Mouse (Mus musculus) heart, embryonic 15.5 days (tissue): ENCODE measurements around the gene Gm21992. TPM values are rescaled to one million over a fixed set of nuclear protein-coding genes. Genes with fewer than 3 reads are reported as not detected.

ENCODE experiments used
- ATAC-seq: fragments of 200-750 bp; cut with Nextera tagmentation; replicated peaks from 2 replicates; pipeline ENCODE4 v1.8.0; 2017; ENCODE audit warnings: low read depth, moderate TSS enrichment; ENCODE audit not compliant: insufficient number of reproducible peaks, insufficient read depth, low FRiP score
- H3K27ac ChIP-seq: fragments of 300-500 bp; sonication (generic); 2 replicates; pipeline ENCODE4 v1.5.1; 2015; ENCODE audit warnings: mild to moderate bottlenecking, inconsistent platforms
- H3K27me3 ChIP-seq: fragments of 300-500 bp; sonication (generic); 2 replicates; pipeline ENCODE4 v1.6.1; 2015; ENCODE audit warnings: inconsistent platforms
- H3K36me3 ChIP-seq: fragments of 300-500 bp; sonication (generic); 2 replicates; pipeline ENCODE4 v1.6.1; 2015; ENCODE audit warnings: mild to moderate bottlenecking, inconsistent platforms
- H3K4me1 ChIP-seq: fragments of 300-500 bp; sonication (generic); replicated peaks from 2 replicates; pipeline ENCODE4 v1.6.1; 2015; ENCODE audit warnings: inconsistent platforms
- H3K4me2 ChIP-seq: fragments of 300-500 bp; sonication (generic); 2 replicates; pipeline ENCODE4 v1.6.1; 2015; ENCODE audit warnings: inconsistent platforms, mild to moderate bottlenecking, moderate library complexity
- H3K4me3 ChIP-seq: fragments of 300-500 bp; sonication (generic); 2 replicates; pipeline ENCODE4 v1.5.1; 2015; ENCODE audit warnings: mild to moderate bottlenecking, inconsistent platforms
- H3K9ac ChIP-seq: fragments of 300-500 bp; sonication (generic); 2 replicates; pipeline ENCODE4 v1.6.1; 2015; ENCODE audit warnings: mild to moderate bottlenecking, inconsistent platforms
- H3K9me3 ChIP-seq: fragments of 300-500 bp; sonication (generic); replicated peaks from 2 replicates; pipeline ENCODE4 v1.6.1; 2016; ENCODE audit warnings: inconsistent platforms
- WGBS: fragments of 180-500 bp; shearing (Covaris S2); methylation state at CpG from one replicate; pipeline ENCODE4 v1.1.7; 2015; ENCODE audit warnings: mixed read lengths; 5-methylcytosine and 5-hydroxymethylcytosine counted together
- polyA plus RNA-seq: library from polyadenylated mRNA; unstranded; fragments of >200 nt; fragmentation: Nextera tagmentation; extraction: Ambion mirVana; gene quantifications from 2 replicates; pipeline ENCODE4 v1.2.1, GENCODE M21; 2015

Gm21992 gene
- polyA plus RNA-seq: 22.6 and 30.5 TPM in 2 replicates

DNA sequence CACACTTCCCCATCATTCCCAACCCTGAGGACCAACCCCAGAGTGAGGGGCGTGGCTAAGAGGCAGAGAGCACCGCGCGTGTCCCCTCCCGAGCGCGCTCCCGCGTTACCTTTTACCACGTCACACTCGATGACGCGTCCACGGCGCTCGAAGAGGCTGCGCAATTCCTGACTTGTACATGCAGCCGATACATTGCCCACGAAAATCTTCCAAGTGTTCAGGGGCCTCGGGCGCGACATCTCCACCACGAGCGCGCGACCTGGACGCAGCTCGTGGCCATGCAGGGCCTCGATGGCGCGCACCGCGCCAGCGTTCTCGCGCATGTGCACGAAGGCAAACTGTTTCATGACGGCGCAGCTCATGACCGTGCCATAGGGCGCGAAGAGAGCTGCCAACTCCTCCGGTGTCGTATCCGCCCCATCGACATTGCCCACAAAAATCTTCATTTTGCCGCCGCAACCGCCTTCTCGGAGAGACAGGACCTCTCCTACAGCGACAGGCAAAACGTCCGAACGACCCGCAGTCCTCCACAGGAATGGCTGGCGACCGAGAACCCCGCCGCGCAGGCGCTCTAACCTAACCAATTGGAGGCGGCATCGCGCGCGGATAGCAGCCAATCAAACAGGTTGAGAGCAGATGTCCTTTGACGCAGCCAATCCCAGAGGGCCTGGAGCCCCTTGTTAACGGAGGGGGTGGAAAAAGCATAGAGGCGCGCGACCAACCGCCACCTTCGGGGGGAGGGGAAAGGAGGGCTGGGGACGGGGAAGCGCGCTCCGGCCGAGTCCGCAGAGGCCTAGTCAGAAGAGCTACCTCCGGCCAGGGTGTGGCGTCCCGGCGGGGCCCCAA is at the start of gene Gm21992, which contains the start of gene Rbm14:
Gene Gm21992 (minus strand): TSS at position 550 of the 846 bp plus-strand sequence.
Gene Rbm14 (minus strand): TSS at position 572 of the 846 bp plus-strand sequence.
- ATAC-seq: peak; percentile 99
- Histone ChIP-seq H3K36me3 (no peaks in the 10 kb centered on the region), H3K9me3 (no peaks in the 10 kb centered on the region; the same call in 1 of the 2 replicates), H3K9ac (peak within 1 kb of the TSS; percentile 84), H3K27me3 (no peaks in the 10 kb centered on the region), H3K4me2 (peak within 1 kb of the TSS; percentile 89), H3K4me1 (peaks cover 19% of the 10 kb centered on the region), H3K4me3 (peak within 1 kb of the TSS; percentile 83), H3K27ac (peak within 1 kb of the TSS; percentile 93)
- WGBS: under 1% methylated on average over 83 of the region's 83 CpGs

GRCm38 (mm10) chr19:4859081-4859480 is 47.7 kb upstream of the Gm21992 start:
- Histone ChIP-seq H3K4me3 (no peak overlapping the region), H3K27ac (no peak overlapping the region), H3K27me3 (peaks cover 18% of the 10 kb centered on the region; the same call in 1 of the 2 replicates), H3K9me3 (no peaks in the 10 kb centered on the region), H3K4me2 (no peak overlapping the region), H3K4me1 (peaks cover 13% of the 10 kb centered on the region), H3K36me3 (no peaks in the 10 kb centered on the region), H3K9ac (no peak overlapping the region)
- ATAC-seq: no peak
- 38% methylated on average over 6 of the region's 6 CpGs for WGBS

GRCm38 (mm10) chr19:4855951-4856350 is 44.5 kb upstream of the Gm21992 start:
- H3K4me3 ChIP-seq: peak overlapping the region; percentile 72
- 79% methylated on average over 4 of the region's 4 CpGs for WGBS
- H3K36me3 ChIP-seq: no peaks in the 10 kb centered on the region
- H3K4me2 ChIP-seq: peak overlapping the region; percentile 94
- no peaks in the 10 kb centered on the region for H3K9me3 ChIP-seq
- no peak overlapping the region for H3K27ac ChIP-seq
- no peak for ATAC-seq
- peaks cover 13% of the 10 kb centered on the region for H3K4me1 ChIP-seq
- no peak overlapping the region for H3K9ac ChIP-seq
- peaks cover 18% of the 10 kb centered on the region; the same call in 1 of the 2 replicates for H3K27me3 ChIP-seq

- Histone ChIP-seq H3K36me3 (no peaks in the 10 kb centered on the region), H3K4me2 (peak overlapping the region; percentile 94), H3K4me3 (peak overlapping the region; percentile 72), H3K9me3 (no peaks in the 10 kb centered on the region), H3K27me3 (peaks cover 18% of the 10 kb centered on the region; the same call in 1 of the 2 replicates), H3K4me1 (peaks cover 13% of the 10 kb centered on the region), H3K27ac (peak overlapping the region; percentile 68), H3K9ac (peak overlapping the region; percentile 72)
- ATAC-seq: no peak; the same call in 1 of the 2 replicates
- WGBS: 3% methylated on average over 14 of the region's 14 CpGs
Measured at GRCm38 (mm10) chr19:4855470-4855820, 44.0 kb upstream of the Gm21992 start.

DNA sequence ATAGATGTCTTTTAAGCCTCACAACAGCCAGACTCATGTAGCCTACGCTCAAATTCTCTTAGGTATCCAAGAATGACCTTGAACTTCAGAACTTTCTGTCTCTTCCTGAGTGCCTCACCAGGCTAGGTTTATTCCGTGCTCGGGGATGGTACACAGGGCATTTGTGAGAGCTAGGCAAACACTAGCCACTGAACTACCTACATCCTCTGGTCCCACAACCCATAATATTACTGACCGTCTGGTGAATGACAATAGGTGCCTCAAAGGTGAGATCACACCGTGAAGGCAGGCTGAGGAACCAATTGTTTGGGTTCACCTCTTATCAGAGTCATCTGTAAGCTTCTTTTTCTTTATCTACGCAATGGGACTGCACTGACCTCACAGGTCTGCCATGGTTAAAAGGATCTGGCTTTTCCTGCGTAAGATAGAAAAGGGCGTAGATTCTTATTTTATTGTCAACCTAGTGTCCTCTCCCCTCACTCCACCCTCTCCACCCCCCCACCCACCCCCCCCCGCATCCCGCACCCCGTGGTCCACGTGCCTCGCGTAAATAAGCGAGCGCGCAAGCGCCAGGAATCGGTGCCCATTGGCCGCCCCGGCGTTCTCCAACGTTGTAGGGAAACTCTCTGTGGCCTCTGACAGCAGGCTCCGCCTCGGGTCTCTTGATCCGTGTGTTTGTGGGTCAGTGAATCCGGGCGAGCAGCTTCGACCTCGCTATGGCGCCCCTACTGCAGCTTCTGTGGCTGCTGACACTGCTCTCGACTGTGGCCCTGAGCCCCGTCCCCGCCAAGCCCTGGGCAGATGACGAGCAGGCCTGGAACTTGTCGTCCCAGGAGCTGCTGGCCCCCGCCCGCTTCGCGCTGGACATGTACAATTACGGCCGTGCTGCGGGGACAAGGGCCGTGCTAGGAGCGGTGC is 43.4 kb upstream of the Gm21992 start, which contains the start of gene Ctsf:
Gene Ctsf (plus strand): TSS at position 579 of the 918 bp plus-strand sequence.
- Histone ChIP-seq H3K9ac (peak within 1 kb of the TSS; percentile 72), H3K9me3 (no peaks in the 10 kb centered on the region), H3K4me3 (peak within 1 kb of the TSS; percentile 72), H3K27ac (peak within 1 kb of the TSS; percentile 68), H3K27me3 (peaks cover 19% of the 10 kb centered on the region), H3K4me1 (peaks cover 13% of the 10 kb centered on the region), H3K36me3 (no peaks in the 10 kb centered on the region), H3K4me2 (peak within 1 kb of the TSS; percentile 94)
- WGBS: 4% methylated on average over 45 of the region's 45 CpGs
- peak; percentile 83 for ATAC-seq

DNA sequence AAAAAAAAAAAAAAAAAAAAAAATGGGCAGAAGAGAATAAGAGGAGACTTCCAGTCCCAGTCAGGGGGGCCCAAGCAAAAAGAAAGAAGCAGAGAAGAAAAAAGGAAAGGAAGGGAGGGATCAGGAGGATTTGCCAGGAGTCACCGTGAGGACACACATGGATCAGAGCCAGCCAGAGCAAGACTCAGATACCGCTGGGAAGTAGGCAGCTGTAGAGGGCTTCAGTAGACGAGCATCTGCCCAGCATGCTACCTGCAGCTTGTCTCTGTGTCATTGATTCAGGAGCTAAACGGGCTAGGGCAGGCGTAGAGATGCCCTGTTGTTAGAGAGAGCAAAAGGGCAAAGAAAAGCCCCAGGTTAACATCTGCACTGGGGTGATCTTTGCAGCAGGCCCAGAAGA is 38.9 kb upstream of the Gm21992 start:
- Histone ChIP-seq H3K36me3 (no peaks in the 10 kb centered on the region), H3K4me1 (peaks cover 6% of the 10 kb centered on the region), H3K9ac (no peak overlapping the region), H3K9me3 (no peaks in the 10 kb centered on the region), H3K27me3 (peaks cover 23% of the 10 kb centered on the region), H3K4me2 (no peak overlapping the region), H3K4me3 (no peak overlapping the region), H3K27ac (no peak overlapping the region)
- WGBS: 38% methylated on average over 5 of the region's 5 CpGs
- no peak for ATAC-seq

DNA sequence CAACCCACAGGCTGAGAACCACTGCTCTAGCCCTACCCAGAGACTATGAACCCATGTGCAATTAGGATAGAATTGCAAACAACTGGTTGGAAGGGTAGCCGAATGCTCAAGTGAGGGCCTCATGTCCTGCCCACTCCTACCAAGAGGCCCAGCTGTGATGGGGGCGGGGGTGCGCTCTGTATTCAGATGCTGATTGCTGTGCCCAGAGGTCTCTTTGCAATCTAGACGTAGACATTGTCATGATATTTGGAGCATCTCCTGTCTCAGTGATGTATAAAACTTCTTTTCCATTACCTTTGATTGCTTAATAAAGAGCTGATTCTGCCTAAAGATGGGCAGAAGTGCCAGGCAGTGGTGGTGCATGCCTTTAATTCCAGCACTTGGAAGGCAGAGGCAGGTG is 38.4 kb upstream of the Gm21992 start:
- Histone ChIP-seq H3K36me3 (no peaks in the 10 kb centered on the region), H3K9me3 (no peaks in the 10 kb centered on the region), H3K4me1 (peaks cover 4% of the 10 kb centered on the region; the same call in 1 of the 2 replicates), H3K27me3 (peaks cover 23% of the 10 kb centered on the region), H3K9ac (no peak overlapping the region), H3K4me3 (no peak overlapping the region), H3K4me2 (no peak overlapping the region), H3K27ac (no peak overlapping the region)
- ATAC-seq: no peak
- 50% methylated on average over 4 of the region's 4 CpGs for WGBS

DNA sequence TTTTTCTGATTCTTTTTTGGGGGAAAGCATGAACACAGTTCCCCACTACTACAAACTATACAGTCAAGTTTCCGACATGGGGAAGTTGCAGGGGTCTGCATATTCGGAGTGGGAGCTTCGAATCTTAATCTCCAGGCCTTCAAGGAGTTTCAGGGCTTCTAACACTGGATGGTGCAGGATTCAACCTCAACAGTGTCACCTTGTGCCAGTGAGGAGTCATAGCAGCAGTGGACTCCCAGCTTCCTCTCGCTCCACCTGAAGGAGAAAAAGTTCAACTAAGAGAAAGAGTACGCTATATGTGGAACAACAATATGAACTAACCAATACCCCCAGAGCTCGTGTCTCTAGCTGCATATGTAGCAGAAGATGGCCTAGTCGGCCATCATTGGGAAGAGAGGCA is 36.1 kb upstream of the Gm21992 start:
- no peak for ATAC-seq
- WGBS: 24% methylated on average over 7 of the region's 7 CpGs
- no peak overlapping the region for H3K27ac ChIP-seq
- no peaks in the 10 kb centered on the region for H3K9me3 ChIP-seq
- no peak overlapping the region for H3K4me3 ChIP-seq
- peaks cover 14% of the 10 kb centered on the region for H3K27me3 ChIP-seq
- H3K9ac ChIP-seq: no peak overlapping the region
- no peaks in the 10 kb centered on the region for H3K4me1 ChIP-seq
- no peak overlapping the region for H3K4me2 ChIP-seq
- H3K36me3 ChIP-seq: no peaks in the 10 kb centered on the region

DNA sequence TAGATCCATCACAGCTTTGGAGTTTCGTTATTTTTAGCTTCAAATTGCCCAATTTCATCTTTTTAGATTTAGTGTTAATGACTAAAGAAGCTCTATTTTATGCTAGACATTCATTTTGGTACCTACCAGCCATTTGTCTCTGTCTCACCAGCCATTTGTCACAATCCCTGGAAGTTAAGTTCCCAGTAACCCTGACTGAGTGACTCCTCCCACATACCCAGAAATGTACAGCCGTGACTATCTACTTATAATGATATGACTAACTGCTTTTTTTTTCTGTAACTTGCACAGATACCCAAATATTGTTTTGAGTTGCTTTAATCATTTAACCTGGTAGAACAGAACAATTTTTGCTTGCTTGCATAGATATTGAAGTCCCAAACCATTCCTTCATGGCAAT is 34.4 kb upstream of the Gm21992 start:
- ATAC-seq: no peak
- Histone ChIP-seq H3K4me1 (no peaks in the 10 kb centered on the region), H3K4me2 (no peak overlapping the region), H3K36me3 (no peaks in the 10 kb centered on the region), H3K9ac (no peak overlapping the region), H3K27ac (no peak overlapping the region), H3K9me3 (no peaks in the 10 kb centered on the region), H3K27me3 (peaks cover 30% of the 10 kb centered on the region), H3K4me3 (no peak overlapping the region)
- WGBS: 54% methylated on average over 2 of the region's 2 CpGs

DNA sequence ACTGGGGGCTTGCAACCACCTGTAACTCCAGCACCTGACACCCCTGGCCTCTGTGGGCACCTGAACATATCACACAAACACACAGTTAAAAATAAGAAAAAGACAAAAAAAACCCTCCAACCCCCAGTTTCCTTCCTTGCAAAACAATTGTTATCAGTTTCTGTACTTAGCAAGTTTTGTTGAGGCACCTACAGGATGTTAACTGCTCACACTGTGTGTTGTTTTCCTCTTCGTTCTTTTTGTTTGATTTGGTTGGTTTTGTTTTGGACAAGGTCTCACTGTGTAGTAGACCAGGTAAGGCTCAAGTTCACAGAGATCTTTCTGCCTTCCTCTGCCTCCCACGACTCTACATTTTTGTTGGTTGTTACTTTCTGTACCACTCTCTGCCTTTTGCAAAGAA is 31.2 kb upstream of the Gm21992 start:
- no peaks in the 10 kb centered on the region for H3K36me3 ChIP-seq
- H3K9ac ChIP-seq: no peak overlapping the region
- no peak overlapping the region for H3K4me2 ChIP-seq
- WGBS: 50% methylated on average over 2 of the region's 2 CpGs
- H3K27me3 ChIP-seq: peaks cover 32% of the 10 kb centered on the region
- H3K27ac ChIP-seq: no peak overlapping the region
- H3K9me3 ChIP-seq: no peaks in the 10 kb centered on the region
- peaks cover 13% of the 10 kb centered on the region for H3K4me1 ChIP-seq
- H3K4me3 ChIP-seq: no peak overlapping the region
- no peak for ATAC-seq

GRCm38 (mm10) chr19:4840848-4841247 is 29.4 kb upstream of the Gm21992 start:
- Histone ChIP-seq H3K36me3 (no peaks in the 10 kb centered on the region), H3K27ac (no peak overlapping the region), H3K4me2 (no peak overlapping the region), H3K27me3 (peaks cover 29% of the 10 kb centered on the region), H3K4me1 (peaks cover 13% of the 10 kb centered on the region), H3K4me3 (no peak overlapping the region), H3K9me3 (no peaks in the 10 kb centered on the region), H3K9ac (no peak overlapping the region)
- WGBS: 74% methylated on average over 9 of the region's 9 CpGs
- ATAC-seq: no peak
